Mouse (Mus musculus) limb, embryonic 15.5 days (tissue): ENCODE measurements at regions not wholly inside any gene's neighbourhood (a gene's known extent, or its start where the extent isn't known, plus 50 kb on each side); places are given as distances from the start of the nearest gene placed in this dataset.

Experiments
- ATAC-seq: fragments of 200-750 bp; cut with Nextera tagmentation; 2 replicates; pipeline ENCODE4 v1.8.0; 2017; ENCODE audit warnings: low read depth, moderate TSS enrichment; ENCODE audit not compliant: insufficient number of reproducible peaks, low FRiP score, low TSS enrichment
- H3K27ac ChIP-seq: fragments of 300-500 bp; sonication (generic); 2 replicates; pipeline ENCODE4 v1.5.1; 2015; ENCODE audit warnings: moderate library complexity, mild to moderate bottlenecking, inconsistent platforms
- H3K27me3 ChIP-seq: fragments of 300-500 bp; sonication (generic); 2 replicates; pipeline ENCODE4 v1.6.1; 2015; ENCODE audit warnings: inconsistent platforms
- H3K36me3 ChIP-seq: fragments of 300-500 bp; sonication (generic); 2 replicates; pipeline ENCODE4 v1.6.1; 2015; ENCODE audit warnings: inconsistent platforms
- H3K4me1 ChIP-seq: fragments of 300-500 bp; sonication (generic); 2 replicates; pipeline ENCODE4 v1.6.1; 2015; ENCODE audit warnings: inconsistent platforms
- H3K4me2 ChIP-seq: fragments of 300-500 bp; sonication (generic); 2 replicates; pipeline ENCODE4 v1.6.1; 2015; ENCODE audit warnings: mild to moderate bottlenecking, inconsistent platforms
- H3K4me3 ChIP-seq: fragments of 300-500 bp; sonication (generic); 2 replicates; pipeline ENCODE4 v1.5.1; 2015; ENCODE audit warnings: mild to moderate bottlenecking, inconsistent platforms
- H3K9ac ChIP-seq: fragments of 300-500 bp; sonication (generic); 2 replicates; pipeline ENCODE4 v1.6.1; 2015; ENCODE audit warnings: inconsistent platforms
- H3K9me3 ChIP-seq: fragments of 300-500 bp; sonication (generic); 2 replicates; pipeline ENCODE4 v1.6.1; 2016; ENCODE audit warnings: inconsistent platforms
- WGBS: fragments of 180-500 bp; shearing (Covaris S2); methylation state at CpG from one replicate; pipeline ENCODE4 v1.1.7; 2015; 5-methylcytosine and 5-hydroxymethylcytosine counted together

DNA sequence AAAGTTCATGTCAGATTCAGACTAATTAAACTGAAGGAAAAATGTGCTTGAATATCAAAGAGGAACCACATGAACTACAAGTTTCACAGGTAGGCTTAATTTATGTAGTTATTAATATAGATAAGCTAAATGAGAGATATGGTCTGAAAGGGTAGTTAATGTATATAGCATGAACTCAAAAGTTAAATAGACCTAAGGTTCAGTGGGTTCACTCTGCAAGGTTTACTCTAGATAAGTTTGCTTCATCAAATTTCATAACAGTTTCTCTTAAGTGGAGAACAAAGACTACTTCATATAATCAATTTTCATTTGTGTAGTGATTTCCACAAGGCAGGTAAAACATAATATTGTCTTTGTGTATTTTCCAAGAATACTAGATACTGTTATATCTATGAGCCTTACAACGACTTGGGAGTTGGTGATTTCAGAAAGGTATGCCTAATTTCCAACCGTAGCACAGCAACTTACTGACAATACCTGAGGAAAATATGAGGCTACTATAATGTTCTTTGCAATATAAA lies 656.2 kb downstream of the Trib2 start:
- no peaks in the 10 kb centered on the region for H3K27me3 ChIP-seq
- no peak overlapping the region for H3K27ac ChIP-seq
- H3K36me3 ChIP-seq: no peaks in the 10 kb centered on the region
- 86% methylated on average over 2 of the region's 2 CpGs for WGBS
- no peaks in the 10 kb centered on the region for H3K9me3 ChIP-seq
- no peak overlapping the region for H3K9ac ChIP-seq
- H3K4me1 ChIP-seq: no peaks in the 10 kb centered on the region
- H3K4me3 ChIP-seq: no peak overlapping the region
- ATAC-seq: no peak
- no peak overlapping the region for H3K4me2 ChIP-seq

DNA sequence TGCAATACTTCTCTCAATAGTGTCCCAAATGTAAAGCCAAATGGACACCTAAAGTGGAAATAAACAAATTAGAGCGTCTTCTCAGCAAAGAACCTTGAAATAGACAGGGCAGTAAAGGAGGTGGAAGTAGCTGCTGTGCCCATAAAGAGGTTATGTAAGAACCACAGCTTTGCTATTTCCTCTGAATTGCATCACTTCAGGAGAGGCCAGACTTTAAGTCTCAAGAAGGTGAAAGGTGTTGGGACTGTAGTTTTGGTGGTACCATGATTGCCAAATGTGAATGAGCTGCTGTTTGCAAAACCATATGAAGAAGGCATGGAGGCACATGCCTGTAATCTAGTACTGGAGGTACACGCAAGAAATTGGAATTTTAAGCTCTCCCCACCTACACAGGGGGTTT lies 670.3 kb downstream of the Trib2 start:
- no peaks in the 10 kb centered on the region for H3K36me3 ChIP-seq
- H3K27me3 ChIP-seq: no peaks in the 10 kb centered on the region
- no peak overlapping the region for H3K9ac ChIP-seq
- WGBS: 64% methylated on average over 2 of the region's 2 CpGs
- no peaks in the 10 kb centered on the region for H3K9me3 ChIP-seq
- no peaks in the 10 kb centered on the region for H3K4me1 ChIP-seq
- ATAC-seq: no peak
- no peak overlapping the region for H3K4me2 ChIP-seq
- no peak overlapping the region for H3K27ac ChIP-seq
- no peak overlapping the region for H3K4me3 ChIP-seq

DNA sequence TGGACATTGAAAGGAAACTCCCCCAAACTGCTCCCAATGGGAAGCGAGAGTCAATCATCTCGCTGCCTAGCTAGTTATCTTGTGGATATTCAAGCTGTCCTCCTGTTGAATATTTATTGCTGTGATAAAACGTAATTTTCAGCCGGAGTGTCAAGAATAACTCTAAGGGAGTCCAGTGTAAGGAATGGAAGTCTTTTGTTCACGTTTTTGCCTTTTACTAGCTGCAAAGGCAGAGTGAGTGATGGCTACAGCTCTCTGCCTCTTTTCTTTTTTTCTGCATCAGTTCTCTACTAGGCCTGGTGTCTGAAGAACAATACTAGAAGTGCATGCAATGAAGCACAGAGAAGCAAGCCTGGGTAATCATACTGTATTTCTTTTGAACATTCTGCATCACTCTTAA lies 679.7 kb downstream of the Trib2 start:
- Histone ChIP-seq H3K9ac (no peak overlapping the region), H3K27ac (no peak overlapping the region), H3K4me3 (no peak overlapping the region), H3K4me2 (no peak overlapping the region), H3K27me3 (no peaks in the 10 kb centered on the region), H3K9me3 (no peaks in the 10 kb centered on the region), H3K4me1 (no peaks in the 10 kb centered on the region), H3K36me3 (no peaks in the 10 kb centered on the region)
- WGBS: 62% methylated on average over 5 of the region's 5 CpGs
- no peak for ATAC-seq

- Histone ChIP-seq H3K9ac (no peak overlapping the region), H3K27ac (no peak overlapping the region), H3K9me3 (no peaks in the 10 kb centered on the region), H3K4me2 (no peak overlapping the region), H3K4me1 (no peaks in the 10 kb centered on the region), H3K27me3 (no peaks in the 10 kb centered on the region), H3K4me3 (no peak overlapping the region), H3K36me3 (no peaks in the 10 kb centered on the region)
- no peak for ATAC-seq
- 71% methylated on average over 3 of the region's 3 CpGs for whole genome bisulfite sequencing
Observed at GRCm38 (mm10) chr12:15124179-15124578, 692.5 kb downstream of the Trib2 start.

- Histone ChIP-seq H3K4me3 (no peak overlapping the region), H3K36me3 (no peaks in the 10 kb centered on the region), H3K4me2 (no peak overlapping the region), H3K9ac (no peak overlapping the region), H3K4me1 (no peaks in the 10 kb centered on the region), H3K27me3 (no peaks in the 10 kb centered on the region), H3K9me3 (no peaks in the 10 kb centered on the region), H3K27ac (no peak overlapping the region)
- no peak for ATAC-seq
- WGBS: 76% methylated on average over 4 of the region's 4 CpGs
Observed at GRCm38 (mm10) chr12:15122586-15123212, 694.0 kb downstream of the Trib2 start.

DNA sequence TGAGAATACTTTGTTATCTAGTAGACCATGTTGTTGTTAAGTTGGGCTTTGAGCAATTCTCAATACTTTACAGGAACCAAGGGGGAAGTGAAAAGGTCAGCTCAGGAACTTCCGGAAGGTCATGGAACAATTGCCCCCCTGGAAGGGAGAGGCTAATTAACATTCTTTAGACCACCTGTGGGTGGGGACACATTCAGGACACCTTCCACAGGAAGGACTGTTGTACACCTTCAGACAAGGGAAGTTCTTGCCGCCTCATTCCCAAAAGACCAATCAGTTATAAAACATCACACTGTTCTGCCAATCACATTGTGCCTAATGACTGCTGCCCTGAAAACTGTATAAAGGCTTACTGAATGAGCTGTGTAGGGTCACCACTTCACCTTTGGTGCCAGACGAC lies 701.2 kb downstream of the Trib2 start:
- ATAC-seq: no peak
- no peaks in the 10 kb centered on the region for H3K36me3 ChIP-seq
- no peaks in the 10 kb centered on the region for H3K27me3 ChIP-seq
- no peak overlapping the region for H3K27ac ChIP-seq
- WGBS: 85% methylated on average over 3 of the region's 3 CpGs
- no peaks in the 10 kb centered on the region for H3K9me3 ChIP-seq
- no peak overlapping the region for H3K4me3 ChIP-seq
- H3K9ac ChIP-seq: no peak overlapping the region
- H3K4me2 ChIP-seq: no peak overlapping the region
- no peaks in the 10 kb centered on the region for H3K4me1 ChIP-seq

DNA sequence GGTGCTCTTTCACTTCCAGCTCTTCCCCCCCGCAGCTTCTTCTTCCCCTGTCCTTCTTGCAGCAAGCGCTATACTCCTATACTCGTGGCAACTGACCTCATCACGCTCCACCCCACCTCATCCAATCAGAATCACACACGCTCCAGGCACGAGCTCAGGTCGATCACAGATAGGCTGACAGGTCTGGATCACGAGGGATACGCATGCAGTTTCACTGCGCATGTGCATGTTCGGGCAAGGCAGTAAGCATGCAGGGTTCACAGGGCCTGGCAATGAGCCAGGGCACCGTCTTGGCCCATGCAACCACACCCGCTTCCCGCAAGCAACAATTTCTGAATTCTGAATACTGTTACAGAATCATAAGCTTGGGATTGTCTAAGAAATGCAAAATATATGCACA lies 701.9 kb downstream of the Trib2 start:
- Histone ChIP-seq H3K4me3 (no peak overlapping the region), H3K4me1 (no peaks in the 10 kb centered on the region), H3K4me2 (no peak overlapping the region), H3K27ac (no peak overlapping the region), H3K36me3 (no peaks in the 10 kb centered on the region), H3K9me3 (no peaks in the 10 kb centered on the region), H3K9ac (no peak overlapping the region), H3K27me3 (no peaks in the 10 kb centered on the region)
- no peak for ATAC-seq
- WGBS: 88% methylated on average over 14 of the region's 14 CpGs

DNA sequence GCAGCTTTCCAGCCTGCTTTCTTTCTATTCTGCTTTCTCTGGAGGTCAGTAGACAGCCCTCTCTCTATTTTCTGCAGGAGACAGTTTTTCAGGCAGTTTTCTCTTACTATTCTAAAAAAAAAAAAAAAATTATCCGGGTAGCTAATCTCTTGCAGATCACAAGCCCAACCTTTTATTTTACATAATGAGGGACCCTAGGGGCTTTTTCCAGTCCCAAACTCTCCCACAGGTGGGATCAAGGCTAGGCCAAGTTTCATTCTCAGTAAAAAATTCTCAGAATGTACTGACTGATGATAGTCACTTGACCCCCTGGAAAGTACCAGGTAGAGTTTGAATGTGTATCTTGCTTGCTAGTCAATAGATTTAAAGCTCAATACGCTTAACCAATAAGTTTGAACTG lies 705.7 kb downstream of the Trib2 start:
- ATAC-seq: no peak
- no peak overlapping the region for H3K4me3 ChIP-seq
- H3K9ac ChIP-seq: no peak overlapping the region
- no peak overlapping the region for H3K4me2 ChIP-seq
- no peaks in the 10 kb centered on the region for H3K4me1 ChIP-seq
- H3K9me3 ChIP-seq: no peaks in the 10 kb centered on the region
- 67% methylated on average over 2 of the region's 2 CpGs for WGBS
- H3K36me3 ChIP-seq: no peaks in the 10 kb centered on the region
- H3K27me3 ChIP-seq: no peaks in the 10 kb centered on the region
- no peak overlapping the region for H3K27ac ChIP-seq

- Histone ChIP-seq H3K27me3 (no peaks in the 10 kb centered on the region), H3K27ac (no peak overlapping the region), H3K9me3 (no peaks in the 10 kb centered on the region), H3K36me3 (no peaks in the 10 kb centered on the region), H3K9ac (no peak overlapping the region), H3K4me3 (no peak overlapping the region), H3K4me1 (no peaks in the 10 kb centered on the region), H3K4me2 (no peak overlapping the region)
- no peak for ATAC-seq
- 85% methylated on average over 2 of the region's 2 CpGs for WGBS
Observed at GRCm38 (mm10) chr12:15104876-15105275, 711.8 kb downstream of the Trib2 start.

DNA sequence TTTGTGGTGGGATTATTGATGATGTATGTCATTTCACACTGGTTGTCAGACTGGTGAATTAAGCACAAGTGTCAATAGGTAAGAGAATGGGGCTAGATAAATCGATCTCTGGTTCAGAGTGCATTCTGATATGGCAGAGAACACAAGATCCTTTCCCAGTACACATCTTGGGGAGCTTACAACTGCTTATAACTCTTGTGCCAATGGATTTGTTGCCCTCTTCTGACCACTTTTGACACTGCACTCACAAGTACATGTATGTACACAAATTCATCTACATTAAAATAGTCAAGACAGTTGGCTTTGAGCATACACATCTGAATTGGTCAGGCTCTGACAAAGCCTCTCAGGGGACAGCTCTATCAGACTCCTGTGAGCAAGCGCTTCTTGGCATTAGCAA lies 738.1 kb downstream of the Trib2 start:
- H3K9ac ChIP-seq: no peak overlapping the region
- no peak overlapping the region for H3K4me2 ChIP-seq
- no peak overlapping the region for H3K27ac ChIP-seq
- H3K27me3 ChIP-seq: no peaks in the 10 kb centered on the region
- ATAC-seq: no peak
- no peaks in the 10 kb centered on the region for H3K9me3 ChIP-seq
- no peaks in the 10 kb centered on the region for H3K36me3 ChIP-seq
- 71% methylated on average over 2 of the region's 2 CpGs for WGBS
- no peaks in the 10 kb centered on the region for H3K4me1 ChIP-seq
- H3K4me3 ChIP-seq: no peak overlapping the region

GRCm38 (mm10) chr12:15064351-15064750 lies 752.4 kb downstream of the Trib2 start:
- ATAC-seq: no peak
- Histone ChIP-seq H3K4me2 (no peak overlapping the region), H3K9ac (no peak overlapping the region), H3K9me3 (no peaks in the 10 kb centered on the region), H3K27me3 (no peaks in the 10 kb centered on the region), H3K36me3 (no peaks in the 10 kb centered on the region), H3K4me3 (no peak overlapping the region), H3K27ac (no peak overlapping the region), H3K4me1 (no peaks in the 10 kb centered on the region)
- 71% methylated on average over 1 of the region's 1 CpGs for WGBS

GRCm38 (mm10) chr12:15051387-15051786 lies 765.3 kb downstream of the Trib2 start:
- no peak for ATAC-seq
- Histone ChIP-seq H3K4me2 (no peak overlapping the region), H3K4me1 (no peaks in the 10 kb centered on the region), H3K27me3 (no peaks in the 10 kb centered on the region), H3K9ac (no peak overlapping the region), H3K27ac (no peak overlapping the region), H3K9me3 (no peaks in the 10 kb centered on the region), H3K36me3 (no peaks in the 10 kb centered on the region), H3K4me3 (no peak overlapping the region)
- 89% methylated on average over 5 of the region's 5 CpGs for WGBS

DNA sequence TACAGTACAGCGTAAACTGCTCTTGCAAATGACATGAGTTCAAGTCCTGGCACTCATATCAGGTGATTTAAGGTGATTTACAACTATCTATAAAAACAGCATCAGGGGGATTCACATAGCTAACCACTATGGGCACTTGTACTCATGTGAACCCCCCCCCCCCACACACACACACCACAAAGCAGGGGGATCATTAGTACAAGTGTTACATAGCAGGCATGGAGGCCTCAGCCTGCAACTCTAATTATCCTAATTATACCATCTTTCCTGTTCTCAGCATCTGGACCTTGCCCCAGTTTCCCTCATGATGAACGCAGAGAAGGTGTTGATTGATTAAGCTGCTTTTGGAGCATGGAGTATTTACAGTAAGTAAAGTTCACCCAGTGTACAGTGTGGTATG lies 773.5 kb downstream of the Trib2 start:
- 68% methylated on average over 2 of the region's 2 CpGs for WGBS
- Histone ChIP-seq H3K9me3 (no peaks in the 10 kb centered on the region), H3K9ac (no peak overlapping the region), H3K27ac (no peak overlapping the region), H3K4me1 (no peaks in the 10 kb centered on the region), H3K36me3 (no peaks in the 10 kb centered on the region), H3K27me3 (no peaks in the 10 kb centered on the region), H3K4me3 (no peak overlapping the region), H3K4me2 (no peak overlapping the region)
- no peak for ATAC-seq
